Mouse (Mus musculus) spleen, postnatal 4 days (tissue): ENCODE results near the gene Gm6993.

ENCODE experiments used
- DNase-seq, 2 experiments: peaks; one replicate each; pipeline ENCODE4 v3.0.0; 2022; ENCODE audit warnings: low spot score in 2 of 2

The Gm6993 gene

DNA sequence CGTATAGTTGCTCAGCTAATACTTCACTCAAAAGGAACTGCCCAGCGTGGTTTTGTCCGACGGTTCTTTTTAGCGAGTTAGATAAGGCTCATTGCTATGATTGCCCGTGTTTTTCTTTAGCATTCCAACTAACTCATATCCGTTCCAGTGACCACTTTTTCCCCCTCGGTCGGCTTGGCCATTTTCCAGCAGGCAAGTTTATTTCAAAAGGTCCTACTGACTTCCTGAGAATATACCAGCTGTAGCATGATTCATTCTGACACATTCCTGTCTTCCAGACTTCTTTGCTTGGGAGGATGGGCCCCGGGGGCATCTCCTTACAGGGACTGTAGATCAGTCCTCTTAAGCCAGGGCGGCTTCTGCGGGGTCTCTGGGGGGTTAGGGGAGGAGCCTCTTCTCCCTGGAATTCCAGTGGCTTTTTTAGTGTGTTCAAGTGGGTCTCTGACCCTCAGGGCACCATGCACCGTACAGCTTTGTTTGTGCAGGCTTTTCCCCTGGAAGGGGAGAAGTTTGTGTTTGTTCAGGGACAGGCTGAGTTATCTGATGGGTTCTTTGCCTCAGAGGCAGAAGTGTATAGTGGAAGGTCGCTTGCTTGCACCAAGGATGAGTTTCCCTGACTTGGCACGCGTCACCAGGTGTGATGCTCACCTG lies 30.9 kb downstream of the Gm6993 start:
- DNase-seq = no peak

GRCm38 (mm10) chr12:31272012-31272735 lies 31.6 kb downstream of the Gm6993 start:
- DNase-seq = no peak

DNA sequence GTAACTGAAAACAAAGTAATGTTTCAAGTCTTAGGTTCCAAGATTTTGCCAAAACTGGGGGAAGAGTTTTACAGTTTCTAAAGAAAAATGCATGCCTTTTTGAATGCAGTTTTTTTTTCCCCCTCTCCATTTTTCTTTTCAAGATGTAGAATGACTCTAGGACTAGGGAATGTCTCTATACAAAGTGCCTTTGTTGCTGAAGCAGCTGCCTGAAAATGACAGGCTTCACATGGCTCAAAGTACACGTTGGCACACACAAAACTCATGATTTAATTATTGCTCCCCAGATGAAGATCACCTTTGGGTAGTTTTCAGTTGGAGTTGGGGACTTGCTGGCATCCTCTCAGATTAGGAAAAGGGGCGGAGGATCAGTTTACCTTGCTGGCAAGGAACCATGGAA lies 32.3 kb downstream of the Gm6993 start:
- no peak for DNase-seq

DNA sequence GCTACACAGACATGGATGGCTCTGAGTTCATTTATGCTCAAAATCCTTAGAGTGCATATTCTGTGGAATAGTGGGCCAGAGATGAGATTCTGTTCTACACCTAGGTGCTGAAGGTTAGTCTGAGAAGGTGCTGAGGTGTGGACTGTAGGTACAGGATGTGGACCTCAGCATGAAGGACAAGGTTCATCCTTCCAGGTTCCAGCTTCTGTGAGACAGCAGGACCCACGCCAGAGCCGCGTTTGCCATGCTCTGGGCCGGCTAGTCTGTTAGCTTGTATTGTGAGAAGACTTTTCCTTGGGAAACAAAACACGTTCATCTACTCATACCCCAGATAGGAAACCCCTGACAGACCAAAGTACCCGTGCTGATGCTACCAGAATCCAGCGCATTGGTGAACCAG lies 33.1 kb downstream of the Gm6993 start:
- no peak for DNase-seq

GRCm38 (mm10) chr12:31275411-31275810 lies 34.8 kb downstream of the Gm6993 start:
- DNase-seq = no peak

DNA sequence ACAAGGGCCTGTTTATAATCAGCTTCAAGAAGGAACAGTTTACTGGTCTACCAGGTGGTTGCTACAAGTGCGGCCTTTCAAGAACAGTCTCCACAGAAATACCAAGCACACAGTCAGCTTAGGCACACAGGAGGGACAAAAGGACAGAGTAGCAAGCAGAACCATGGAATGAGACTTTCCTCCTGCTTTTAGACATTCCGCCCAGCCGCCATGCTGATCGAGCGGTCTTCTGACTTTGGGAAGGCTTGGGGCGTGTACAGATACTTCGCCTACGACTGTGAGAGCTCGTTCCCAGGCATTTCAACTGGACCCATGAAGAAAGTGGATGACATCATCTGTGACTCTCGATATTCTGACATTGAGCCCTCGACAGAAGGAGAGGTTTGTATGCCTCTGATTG lies 37.7 kb downstream of the Gm6993 start:
- DNase-seq = no peak

DNA sequence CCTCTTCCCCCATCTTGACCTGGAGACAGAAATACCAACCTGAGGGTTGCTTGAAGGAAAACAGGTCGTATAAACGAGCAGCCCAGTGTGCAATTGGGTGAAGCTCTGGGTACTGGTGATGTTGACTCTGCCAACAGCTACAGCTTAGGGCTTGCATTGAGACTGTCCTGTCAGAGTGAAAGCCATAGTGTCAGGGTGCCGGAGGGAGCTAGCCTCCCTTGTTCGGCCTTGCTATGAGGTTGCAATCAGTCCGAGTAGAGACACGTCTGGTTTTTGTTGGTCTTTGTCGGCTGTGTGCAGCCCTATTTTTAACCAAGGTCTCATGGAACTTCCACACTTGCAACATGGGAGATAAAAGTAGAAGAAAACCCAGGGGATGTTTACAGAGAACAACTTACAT lies 39.7 kb downstream of the Gm6993 start:
- no peak for DNase-seq

GRCm38 (mm10) chr12:31281100-31281591 lies 40.6 kb downstream of the Gm6993 start:
- no peak for DNase-seq

DNA sequence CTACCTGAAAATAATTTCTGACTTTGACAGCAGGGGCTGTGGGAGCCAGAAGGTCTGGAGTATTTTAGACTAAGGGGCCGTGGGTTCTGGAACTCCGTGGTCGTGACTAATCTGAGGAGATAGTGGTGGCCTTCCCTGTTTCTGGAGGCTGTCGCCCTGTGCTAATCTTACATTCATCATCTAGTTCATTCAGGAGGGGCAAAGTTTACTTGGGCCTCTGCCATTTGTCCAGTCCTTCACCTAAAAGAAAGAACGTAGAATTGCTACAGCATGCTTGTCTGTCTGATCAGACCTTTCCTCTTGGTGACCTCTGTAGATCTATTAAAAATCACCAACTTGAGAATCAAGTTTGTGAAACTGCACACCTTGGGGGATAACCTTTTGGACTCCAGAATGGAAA lies 41.7 kb downstream of the Gm6993 start:
- no peak for DNase-seq

DNA sequence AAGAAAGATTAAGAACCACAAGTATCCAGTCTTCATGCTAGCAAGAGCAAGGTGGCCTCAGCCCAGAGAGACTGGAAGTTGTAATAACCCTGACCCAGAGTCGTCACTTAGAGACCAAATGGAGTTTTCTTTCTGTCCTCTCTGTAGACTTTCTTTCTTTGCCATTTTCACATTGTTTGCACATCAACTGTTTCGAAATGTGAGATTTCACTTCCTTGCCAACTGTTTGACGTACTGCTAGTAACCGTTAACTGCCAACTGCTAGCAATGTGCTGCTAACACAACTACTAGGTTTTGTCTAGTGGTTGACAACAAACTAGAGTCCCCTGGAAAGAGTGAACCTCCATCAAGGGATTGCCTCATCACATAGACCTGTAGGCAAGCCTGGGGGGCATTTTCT lies 42.6 kb downstream of the Gm6993 start:
- DNase-seq = no peak

GRCm38 (mm10) chr12:31283617-31284136 lies 43.1 kb downstream of the Gm6993 start:
- no peak for DNase-seq

- DNase-seq = no peak
Observed at GRCm38 (mm10) chr12:31289046-31289445, 48.5 kb downstream of the Gm6993 start.
